Mouse (Mus musculus): ENCODE results near the gene Ppp1r16b. TPM values are rescaled to one million over a fixed set of nuclear protein-coding genes. Genes with fewer than 3 reads are reported as not detected.
A peak's percentile ranks its signal among the peaks of the same experiment; 100 is the strongest.

Ppp1r16b gene
- total RNA-seq, 1 experiment from 2014 or later: 19.0 TPM

DNA sequence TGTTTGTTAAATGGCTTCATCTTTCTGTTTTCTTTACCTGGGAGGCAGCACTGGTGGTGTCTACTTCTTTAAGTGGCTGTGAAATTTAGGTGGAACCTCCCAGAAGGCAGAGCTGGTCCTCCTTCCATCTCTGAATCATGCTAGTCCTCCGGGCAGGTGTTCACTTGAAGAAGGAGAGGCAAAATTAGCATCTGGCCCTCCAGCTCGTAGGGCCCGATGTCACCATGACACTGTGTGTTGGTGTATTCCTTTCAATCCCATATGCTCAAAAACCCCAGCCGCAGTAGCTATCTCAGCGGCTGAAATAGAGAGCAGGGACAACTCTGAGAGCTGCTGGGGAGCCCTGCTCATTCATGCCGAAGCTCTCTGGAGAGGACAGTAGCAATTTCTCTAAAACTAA, 27.0 kb downstream of the Ppp1r16b start:
- DNase-seq: no peak

DNA sequence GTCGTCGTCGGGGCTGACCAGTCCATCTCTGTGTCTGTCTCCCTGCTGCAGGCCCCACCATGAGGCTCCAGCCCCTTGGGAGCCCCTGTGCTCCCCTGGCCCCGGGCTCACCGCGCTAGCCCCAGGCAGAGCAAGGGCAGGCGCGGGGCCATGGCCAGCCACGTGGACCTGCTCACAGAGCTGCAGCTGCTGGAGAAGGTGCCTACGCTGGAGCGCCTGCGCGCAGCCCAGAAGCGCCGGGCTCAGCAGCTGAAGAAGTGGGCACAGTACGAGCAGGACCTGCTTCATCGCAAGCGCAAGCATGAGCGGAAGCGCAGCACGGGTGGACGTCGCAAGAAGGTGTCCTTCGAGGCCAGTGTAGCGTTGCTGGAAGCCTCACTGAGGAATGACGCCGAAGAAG, 30.6 kb downstream of the Ppp1r16b start:
- DNase-seq: no peak

DNA sequence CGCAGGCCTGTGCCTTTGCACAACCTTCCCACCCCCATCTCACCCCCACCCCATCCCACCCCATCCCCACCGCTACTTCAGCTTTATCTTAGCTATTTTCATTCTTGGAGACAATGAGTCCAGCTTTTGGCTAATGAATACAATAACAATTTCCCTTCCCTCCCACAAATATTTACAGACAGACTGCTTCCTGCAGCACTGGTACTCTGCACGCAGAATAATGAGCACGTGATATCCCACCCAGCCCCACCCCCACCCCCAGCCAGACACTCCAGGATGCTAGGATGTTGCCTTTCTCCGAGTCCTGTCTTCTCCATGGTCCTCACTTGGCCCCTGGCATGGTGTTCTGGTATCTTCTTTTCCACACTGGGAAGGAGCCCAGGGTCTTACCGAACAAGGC, 31.3 kb downstream of the Ppp1r16b start:
- DNase-seq: no peak

DNA sequence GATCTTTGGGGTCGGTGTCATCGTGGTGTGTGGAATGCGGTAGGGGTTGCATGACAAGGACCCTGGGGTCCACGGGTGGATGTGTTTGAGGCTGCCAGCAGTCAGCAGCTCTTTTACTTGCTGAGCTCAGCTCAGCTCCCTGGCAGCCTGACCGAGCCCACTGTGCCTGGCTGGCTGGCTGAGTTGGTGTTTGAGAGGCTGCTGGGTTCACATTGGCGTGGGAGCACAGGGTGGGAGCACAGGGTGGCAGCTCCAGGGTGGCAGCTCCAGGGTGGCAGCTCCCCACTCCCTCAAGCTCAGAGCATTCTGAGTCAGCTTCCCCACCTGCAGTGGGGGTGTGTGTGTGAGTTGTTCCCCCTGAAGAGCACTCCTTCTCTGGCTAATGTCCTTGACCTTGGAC, 34.7 kb downstream of the Ppp1r16b start:
- no peak for DNase-seq

DNA sequence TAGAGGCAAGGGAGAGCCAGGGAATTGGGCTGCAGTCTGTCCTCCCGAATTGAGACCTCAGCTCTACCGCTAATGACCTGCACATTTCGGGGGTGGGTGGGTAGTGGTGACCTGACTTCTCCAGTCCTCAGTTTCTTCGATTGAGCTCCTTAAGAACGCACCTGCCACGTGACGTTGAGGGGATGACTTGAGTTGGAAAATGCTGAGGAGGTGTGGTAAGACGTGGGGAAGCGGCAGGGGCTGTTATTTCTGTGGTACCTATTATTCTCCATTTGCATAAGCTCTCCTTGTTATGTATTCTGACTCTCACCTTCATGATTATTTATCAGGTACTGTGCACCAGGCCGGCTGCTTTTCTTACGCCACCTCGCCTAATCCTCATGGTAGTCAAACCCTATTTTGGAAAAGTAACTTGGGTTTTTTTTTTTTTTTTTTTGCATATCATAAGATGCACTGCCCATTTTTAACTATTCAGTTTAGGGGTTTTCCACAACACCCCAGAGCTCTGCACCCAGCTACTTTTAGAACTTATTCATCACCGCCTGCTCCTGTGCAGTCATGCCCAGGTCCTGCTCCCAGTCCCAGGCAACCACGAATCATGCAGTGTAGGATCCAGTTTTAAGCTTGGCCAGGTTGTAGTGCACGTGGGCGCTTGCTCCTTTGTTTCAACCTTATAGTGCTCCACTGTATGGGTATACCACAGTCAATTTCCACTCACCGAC, 35.5 kb downstream of the Ppp1r16b start:
- DNase-seq: no peak

DNA sequence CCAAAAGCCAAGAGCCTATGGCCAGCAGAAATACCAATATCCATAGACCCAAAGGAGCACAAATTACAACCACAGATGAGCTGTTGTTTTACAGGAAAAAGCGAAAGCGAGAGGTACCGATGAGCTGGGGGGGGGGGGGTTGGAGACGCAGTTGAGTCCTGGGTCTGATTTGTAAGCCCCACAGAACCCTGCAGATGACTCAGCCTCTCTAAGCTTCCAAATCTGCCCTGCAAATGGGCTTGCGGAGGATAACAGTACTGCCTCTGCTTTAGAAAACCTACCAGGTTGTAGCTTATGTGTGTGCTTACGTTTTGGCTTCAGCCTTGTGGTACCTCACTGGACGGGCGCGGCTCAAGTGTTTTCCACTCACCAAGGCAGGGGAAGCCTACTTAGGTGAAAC, 36.3 kb downstream of the Ppp1r16b start:
- no peak for DNase-seq

DNA sequence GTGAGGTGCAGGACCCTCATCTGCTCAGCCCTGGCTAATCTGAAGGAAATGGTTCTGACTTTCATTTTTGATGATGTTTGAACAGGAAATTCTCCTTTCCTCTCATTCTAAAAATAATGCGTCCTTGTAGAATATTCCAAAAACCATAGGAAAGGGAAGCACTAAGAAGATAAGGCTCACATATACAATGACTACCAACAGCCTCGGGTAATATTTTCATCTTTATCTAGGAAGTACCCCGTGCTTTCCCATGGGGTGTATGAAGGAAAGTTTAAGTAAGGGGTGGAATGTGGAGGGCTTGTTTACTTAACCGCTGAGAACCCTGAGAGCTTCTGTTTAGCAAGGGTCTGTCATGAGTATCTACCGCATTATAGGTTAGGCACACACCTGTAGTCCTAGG, 37.0 kb downstream of the Ppp1r16b start:
- no peak for DNase-seq

DNA sequence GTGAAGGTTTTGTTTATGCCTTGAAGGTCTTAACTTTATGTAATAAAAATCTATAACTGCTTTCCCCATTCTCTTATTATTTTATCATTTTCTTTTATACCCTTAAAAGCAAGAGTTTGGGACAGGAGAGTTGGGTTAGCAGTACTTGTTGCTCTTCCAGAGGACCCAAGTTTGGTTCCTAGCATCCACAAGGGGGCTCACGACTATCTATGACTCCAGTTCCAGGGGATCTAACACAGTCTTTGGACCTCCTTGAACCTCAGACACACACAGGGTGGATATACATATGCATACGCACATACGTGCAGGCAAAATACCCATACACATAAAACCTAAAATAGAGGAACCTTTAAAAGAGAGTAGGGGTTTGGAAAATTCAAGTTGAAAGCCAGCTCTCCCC, 39.5 kb downstream of the Ppp1r16b start:
- DNase-seq: no peak

DNA sequence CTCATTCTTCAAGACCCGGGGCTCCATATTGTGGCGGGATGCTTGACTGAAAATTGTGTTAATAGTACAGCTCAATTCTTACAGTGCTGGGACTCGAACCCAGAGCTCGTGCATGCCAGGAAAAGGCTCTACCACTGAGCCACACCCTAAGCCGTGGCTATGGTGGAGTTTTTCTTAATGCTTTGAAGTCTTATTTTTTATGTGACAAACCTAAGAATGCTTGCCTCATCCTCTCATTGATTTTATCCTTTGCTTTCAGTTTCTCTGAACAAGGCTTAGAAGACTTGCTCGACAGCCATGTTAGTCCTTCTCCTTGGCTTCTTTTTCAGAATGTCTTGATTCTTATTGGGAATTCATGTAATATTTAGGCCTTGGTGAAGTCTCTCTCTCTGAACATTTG, 40.3 kb downstream of the Ppp1r16b start:
- DNase-seq: no peak

DNA sequence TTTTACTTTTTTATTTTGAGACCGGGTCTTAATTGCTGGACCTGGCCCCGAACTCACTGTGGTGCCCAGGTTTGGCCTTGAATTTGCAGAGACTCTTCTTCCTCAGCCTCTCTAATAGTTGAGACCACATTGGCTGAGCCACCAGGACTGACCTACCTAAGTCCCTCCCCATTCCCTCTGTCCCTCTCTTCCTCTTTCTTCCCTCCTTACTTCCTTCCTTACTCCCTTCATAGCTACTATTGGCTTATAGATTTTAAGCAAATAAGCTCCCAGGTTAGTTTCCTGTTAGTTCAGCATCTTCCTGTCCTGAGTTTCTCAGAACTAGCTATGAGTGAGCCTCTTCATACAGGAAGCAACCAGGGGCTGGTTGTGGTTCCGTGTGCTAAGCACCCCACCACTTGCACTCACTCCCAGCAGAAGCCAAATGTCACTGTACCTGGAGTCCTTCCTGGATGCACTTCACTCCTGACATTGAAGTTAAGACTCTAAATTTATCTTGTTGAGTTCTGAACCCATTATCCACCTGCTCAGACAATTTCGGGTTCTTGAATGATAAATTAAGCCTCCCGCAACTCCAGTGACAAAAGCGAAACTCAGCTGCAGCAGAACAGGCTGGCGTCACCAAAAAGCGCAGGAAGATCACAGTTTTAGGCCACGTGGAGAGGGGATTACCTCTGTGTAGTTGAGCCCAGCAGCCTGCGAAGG, 41.7 kb downstream of the Ppp1r16b start:
- no peak for DNase-seq

DNA sequence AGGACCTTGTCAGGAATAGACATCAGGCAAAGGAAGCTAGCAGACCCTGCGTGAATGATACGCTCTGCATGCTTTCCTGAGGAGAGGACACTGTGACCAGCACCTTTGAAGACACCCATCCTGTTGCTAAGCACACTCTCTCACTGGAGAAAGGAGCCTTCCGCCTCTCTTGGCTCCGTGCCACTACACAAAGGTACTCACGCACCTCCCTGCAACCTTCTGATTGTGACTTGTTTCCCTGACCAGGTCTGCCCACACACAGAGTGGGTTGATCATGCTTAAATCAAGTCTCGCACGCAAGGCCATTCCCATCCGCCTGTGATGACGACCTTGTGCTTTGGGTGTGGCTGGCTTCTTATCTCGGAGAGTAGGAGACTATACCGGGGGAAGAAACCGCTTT, 42.9 kb downstream of the Ppp1r16b start:
- DNase-seq: no peak

DNA sequence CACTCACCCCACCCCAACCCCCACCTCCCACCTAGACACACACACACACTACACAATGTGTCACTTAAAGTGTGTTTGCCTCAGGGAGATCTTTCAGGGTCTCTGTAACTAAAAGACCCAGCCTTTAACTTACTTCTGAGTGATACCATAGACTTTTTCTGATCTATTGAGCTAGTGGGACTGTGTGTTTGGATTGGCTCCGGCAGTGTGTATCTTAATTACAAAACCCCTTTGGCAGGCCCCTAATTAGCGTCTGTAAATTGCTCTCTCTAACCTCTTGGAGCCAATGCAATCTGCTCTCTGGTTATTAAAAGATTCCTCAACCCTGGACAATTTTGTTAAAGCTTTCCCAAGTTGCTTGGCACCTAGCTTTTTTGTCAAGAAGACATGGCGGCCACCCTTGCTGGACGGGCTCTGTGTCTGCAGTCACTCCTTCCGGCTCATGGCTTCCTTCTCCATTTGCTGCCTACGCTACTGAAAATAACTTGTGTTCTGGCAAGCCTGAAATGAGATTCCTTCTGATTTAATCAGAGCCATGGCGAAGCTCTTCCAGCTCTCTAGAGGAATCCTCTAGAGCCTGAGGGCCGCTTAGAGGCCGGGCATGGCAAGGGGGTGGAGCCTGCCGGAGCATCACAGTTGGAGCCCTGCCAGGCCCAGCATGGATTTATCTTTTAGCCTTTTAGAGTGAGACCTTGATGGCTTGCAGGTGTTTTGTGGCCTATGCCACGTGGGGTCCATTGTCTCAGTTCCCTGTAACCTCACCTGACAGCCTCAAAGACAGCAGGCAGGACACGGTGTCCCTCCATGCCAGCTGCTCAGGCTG, 46.9 kb downstream of the Ppp1r16b start:
- DNase-seq: peak; percentile 39

DNA sequence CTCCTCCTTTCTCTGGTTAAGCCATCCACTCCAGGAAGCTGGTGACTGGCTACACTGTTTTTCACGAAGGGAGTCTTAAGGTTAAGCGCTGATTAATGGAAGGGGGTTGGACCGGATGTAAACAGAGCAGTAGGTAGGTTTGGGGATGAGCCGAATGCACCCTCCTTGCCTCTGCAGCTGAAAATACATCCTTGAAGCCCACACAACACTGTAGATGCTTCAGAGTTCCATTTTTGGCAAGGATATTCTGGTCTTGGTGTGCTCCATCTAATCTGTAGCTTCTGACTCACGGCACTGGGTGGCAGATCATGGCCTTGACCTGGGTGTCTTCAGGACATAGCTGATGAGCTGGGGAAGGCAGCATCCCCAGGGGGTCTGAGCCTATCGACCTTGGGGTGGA, 49.6 kb downstream of the Ppp1r16b start:
- no peak for DNase-seq

DNA sequence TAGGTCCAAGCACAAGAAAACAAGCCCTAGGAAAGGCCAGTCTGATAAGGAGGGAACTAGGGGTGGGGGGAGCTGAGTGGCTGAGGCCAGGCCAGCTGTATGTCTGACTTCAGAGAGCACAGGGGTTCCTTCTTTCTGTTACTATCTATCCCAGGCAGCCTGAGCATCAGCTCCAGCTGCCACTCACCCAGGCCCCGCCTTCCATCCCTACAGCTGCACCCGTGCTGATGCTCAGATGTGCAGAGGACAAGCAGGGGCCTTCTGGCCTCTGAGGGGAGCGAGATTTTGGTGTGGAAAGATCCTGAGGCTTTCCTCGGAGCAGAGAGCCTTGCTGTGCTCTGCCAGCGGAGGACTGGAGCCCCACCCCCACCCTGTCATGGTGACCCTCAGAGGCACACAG, 50.9 kb downstream of the Ppp1r16b start:
- no peak for DNase-seq

DNA sequence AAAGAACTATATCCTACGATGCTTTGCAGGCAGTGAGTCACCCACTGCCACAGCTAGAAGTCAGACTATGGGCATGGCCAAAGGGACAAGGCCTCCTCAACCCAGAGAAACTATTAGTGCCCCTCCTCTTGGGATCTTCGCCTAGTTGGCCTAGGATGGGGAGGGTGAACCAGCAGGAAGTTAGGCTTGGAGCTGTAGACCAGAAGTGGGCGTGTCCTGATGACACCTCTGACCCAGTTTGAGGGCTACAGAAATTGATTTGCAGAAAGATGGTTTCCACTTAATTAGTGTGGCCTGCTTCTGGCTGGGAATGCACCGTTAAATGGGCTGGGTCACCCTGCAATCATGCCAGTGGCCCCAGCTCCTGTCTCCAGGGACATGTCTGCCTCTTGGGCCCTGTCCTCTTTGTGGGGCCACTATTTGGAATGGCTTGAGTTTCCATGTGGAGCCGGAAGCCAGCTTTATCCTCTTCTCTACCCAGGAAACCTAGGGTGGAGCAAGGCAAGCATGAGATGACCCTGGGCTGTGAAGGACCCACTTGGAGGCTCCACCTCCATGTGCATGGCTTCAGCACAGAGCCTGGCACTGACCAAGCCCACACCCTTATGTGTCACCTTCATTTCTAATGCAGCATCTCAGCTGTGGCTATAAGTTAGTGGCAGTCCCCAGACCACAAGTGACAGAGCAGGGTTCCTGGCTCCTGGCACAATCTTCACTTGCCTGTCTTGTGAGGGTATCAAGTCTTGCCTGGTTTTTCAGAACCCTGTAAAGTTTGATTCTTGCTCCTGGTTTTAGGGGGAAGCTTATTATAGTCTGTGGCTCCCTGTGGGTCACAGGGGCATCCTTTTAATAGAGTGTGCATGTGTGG, 52.6 kb downstream of the Ppp1r16b start:
- no peak for DNase-seq

DNA sequence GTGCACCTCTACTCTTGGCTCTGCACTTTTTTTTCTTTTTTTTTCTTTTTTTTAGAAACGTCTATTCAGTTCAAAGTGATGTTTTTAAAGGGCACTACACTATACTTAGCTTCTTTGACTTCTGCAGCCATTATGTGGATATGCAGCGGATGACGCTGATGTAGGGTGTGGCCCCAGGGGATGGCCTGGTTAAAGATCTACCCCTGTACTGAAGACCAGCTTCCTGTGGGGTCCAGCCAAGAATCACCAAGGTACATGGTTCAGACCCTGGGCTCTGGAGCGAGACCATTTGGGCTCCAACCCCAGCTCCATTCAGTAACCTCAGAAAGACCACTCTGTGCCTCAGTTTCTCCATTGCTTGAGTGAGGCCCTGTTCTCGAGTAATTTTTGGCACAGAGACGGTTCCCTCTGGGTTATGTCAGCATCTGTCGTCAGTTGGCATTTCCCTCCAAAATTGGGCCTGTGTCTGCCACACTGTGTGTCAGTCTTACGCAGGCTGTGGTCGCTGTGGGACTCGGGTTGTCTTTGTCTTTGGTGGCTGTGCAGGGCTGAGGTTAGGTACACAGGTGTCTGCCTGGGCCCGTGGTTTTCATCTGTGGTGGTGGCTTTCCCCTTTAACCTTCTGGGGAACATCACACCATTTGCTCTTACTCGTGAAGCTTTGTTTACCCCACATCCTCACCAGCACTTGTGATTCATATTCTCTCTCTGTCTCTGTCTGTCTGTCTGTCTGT, 53.8 kb downstream of the Ppp1r16b start:
- DNase-seq: no peak

DNA sequence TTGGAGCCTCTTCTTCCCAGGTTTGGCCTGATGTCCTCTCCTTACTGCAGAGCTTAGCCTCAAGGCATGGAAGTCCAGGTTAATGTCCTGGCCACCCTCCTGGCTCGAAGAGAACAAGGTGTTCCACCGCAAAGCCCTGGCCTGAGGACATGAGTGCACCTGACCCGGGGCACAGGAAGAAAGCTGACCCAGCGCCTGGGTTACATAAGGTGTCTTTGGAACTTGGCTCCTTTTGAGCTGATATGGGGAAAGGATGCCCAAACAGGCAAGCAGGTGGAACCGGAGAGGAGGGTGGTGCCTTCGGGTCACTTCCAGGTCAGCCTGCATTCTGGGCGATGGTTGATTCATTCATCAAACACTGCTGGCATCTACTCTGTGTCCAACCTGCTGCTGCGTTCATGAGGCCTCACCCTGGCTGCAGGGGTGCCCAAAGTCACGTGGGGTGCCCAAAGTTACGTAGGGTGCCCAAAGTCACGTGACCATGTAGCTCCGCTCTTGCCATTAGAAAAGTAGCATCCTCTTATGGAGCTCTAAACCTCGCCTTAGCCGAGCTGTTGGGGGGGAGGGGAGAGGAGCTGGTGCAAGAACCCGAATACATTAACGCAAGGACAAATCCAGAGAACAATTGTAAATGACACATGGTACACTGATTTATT, 55.6 kb downstream of the Ppp1r16b start:
- DNase-seq: no peak

DNA sequence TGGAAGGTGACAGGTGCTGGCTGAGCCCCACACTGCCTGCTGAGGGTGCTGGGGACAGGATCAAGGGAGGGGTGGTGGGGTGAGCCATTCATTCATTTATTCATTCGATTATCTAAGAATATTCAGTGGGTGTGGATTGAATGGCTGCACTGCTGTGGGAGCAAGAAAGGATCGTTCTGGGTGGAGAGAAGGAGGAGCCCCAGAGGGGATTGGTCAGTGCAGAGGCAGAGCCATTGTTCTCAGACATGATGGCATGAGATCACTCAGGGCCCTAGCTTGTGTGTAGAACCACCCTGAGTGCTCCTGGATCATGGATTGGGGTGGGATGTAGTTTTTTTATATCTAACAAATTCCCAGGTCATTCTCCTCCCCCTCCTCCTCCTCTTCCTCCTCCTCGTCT, 56.3 kb downstream of the Ppp1r16b start:
- DNase-seq: no peak

DNA sequence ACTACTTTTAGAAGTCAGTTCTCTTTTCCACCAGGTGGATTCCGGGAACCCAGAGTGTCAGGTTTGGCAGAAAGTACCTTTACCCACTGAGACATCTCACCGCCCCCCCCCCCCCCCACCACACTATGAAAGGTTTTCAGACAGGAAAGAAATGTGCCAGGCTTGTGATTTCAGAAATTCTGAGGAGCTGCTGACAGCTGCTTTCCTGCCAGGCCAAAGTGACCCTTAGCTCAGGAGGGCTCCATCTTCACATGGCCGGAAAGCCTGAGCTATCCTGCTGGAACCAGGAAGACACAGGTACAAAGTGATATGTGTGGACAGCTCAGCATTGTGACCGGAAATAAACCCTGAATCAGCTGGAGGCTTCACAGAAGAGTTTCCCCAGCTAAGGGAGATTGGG, 56.9 kb downstream of the Ppp1r16b start:
- DNase-seq: no peak

DNA sequence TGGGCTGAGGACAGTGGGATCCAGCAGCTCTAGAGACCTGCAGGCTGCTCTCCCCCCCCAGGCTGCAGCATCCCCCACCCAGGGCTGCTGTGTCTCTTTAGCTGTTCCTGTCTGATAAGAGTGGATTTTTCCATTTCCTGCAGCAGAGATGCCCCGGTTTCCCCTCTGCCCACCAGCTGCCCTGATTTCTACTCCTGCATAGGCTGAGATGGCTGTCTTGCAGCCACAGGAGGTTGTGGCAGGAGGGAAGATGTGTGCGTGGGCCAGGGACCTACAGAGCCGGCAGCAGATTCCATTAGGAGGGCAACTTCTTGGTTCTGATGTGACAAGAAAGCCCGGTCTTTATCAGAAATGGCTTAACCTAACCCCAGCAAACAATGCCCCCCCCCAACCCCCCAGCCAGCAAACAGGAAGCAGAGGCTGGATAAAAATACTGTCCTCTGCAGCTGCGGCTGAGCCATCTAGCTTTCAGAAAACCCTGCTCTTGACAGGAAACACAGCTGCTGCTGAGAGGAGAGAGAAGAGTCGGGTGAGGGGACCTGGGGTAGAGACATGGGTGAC, 57.9 kb downstream of the Ppp1r16b start:
- DNase-seq: no peak

DNA sequence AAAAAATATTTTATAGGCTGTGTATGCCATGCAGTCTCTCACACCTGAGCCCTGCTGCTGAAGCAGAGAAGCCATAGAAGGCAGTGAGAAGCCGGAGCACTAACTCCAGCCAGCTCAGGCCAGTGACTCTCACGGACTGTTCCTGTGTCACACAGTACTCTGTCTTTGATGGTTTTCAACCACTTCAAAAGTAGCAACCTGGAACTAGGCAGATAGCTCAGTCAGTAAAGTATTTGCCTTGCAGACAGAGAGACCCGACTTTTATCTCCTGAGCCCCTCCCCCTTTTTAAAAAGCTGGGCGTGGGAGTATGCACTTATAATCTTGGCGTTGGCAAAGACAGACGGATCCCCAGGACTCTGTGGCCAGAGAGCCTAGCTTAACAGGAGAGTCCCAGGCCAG, 58.6 kb downstream of the Ppp1r16b start:
- DNase-seq: no peak
